Mouse (Mus musculus) midbrain, postnatal 0 days (tissue): Measurements from ENCODE around the gene Dcun1d1. TPM values are rescaled to one million over a fixed set of nuclear protein-coding genes. Genes with fewer than 3 reads are reported as not detected.

Experiments used
- ATAC-seq: fragments of 200-750 bp; cut with Nextera tagmentation; 2 replicates; pipeline ENCODE4 v1.8.0; 2017; ENCODE audit warnings: moderate number of reproducible peaks, mild to moderate bottlenecking, moderate TSS enrichment, moderate library complexity; ENCODE audit not compliant: low FRiP score
- DNase-seq: peaks from one replicate; pipeline ENCODE4 v3.0.0-alpha.2; 2015; ENCODE audit warnings: low spot score
- H3K27ac ChIP-seq: fragments of 300-500 bp; sonication (generic); 2 replicates; pipeline ENCODE4 v1.5.1; 2014; ENCODE audit warnings: low read depth, mild to moderate bottlenecking, low read length, mixed read lengths
- H3K27me3 ChIP-seq: fragments of 300-500 bp; sonication (generic); 2 replicates; pipeline ENCODE4 v1.6.1; 2014; ENCODE audit warnings: low read length, control low read depth, mixed read lengths; ENCODE audit not compliant: insufficient read depth
- H3K36me3 ChIP-seq: fragments of 300-500 bp; sonication (generic); 2 replicates; pipeline ENCODE4 v1.6.1; 2014; ENCODE audit warnings: low read length, control low read depth, mixed read lengths; ENCODE audit not compliant: insufficient read depth
- H3K4me1 ChIP-seq: fragments of 300-500 bp; sonication (generic); 2 replicates; pipeline ENCODE4 v1.6.1; 2014; ENCODE audit warnings: mild to moderate bottlenecking, control low read depth, antibody characterized with exemption, low read length, mixed read lengths; ENCODE audit not compliant: insufficient read depth
- H3K4me2 ChIP-seq: fragments of 300-500 bp; sonication (generic); 2 replicates; pipeline ENCODE4 v1.6.1; 2014; ENCODE audit warnings: low read depth, mild to moderate bottlenecking, low read length, mixed read lengths; ENCODE audit not compliant: poor library complexity, severe bottlenecking
- H3K4me3 ChIP-seq: fragments of 300-500 bp; sonication (generic); 2 replicates; pipeline ENCODE4 v1.5.1; 2014; ENCODE audit warnings: low read depth, mild to moderate bottlenecking, low read length, moderate library complexity
- H3K9ac ChIP-seq: fragments of 300-500 bp; sonication (generic); replicated peaks from 2 replicates; pipeline ENCODE4 v1.6.1; 2014; ENCODE audit warnings: mild to moderate bottlenecking, low read length, moderate library complexity, mixed read lengths; ENCODE audit not compliant: poor library complexity, severe bottlenecking
- H3K9me3 ChIP-seq: fragments of 300-500 bp; sonication (generic); 2 replicates; pipeline ENCODE4 v1.6.1; 2016; ENCODE audit warnings: low read length, control low read depth
- CTCF ChIP-seq: IDR thresholded peaks from 2 replicates; pipeline ENCODE4 v1.5.1; 2016; ENCODE audit warnings: antibody characterized with exemption, mild to moderate bottlenecking
- WGBS: fragments of 180-500 bp; shearing (Covaris S2); extraction: QIAGEN DNeasy Blood & Tissue Kit; methylation state at CpG from one replicate; pipeline ENCODE4 v1.1.7; 2014; 5-methylcytosine and 5-hydroxymethylcytosine counted together
- polyA plus RNA-seq: library from polyadenylated mRNA; unstranded; fragments of >200 nt; fragmentation: Nextera tagmentation; extraction: Ambion mirVana; gene quantifications from 2 replicates; pipeline ENCODE4 v1.2.1, GENCODE M21; 2015
- total RNA-seq: library from RNA; depleted of rRNA; stranded (reverse); fragments of >200 nt; gene quantifications from 2 replicates; pipeline ENCODE4 v1.2.3, GENCODE M21; 2014

Dcun1d1 gene
- total and polyA plus RNA-seq, 2 experiments from 2014 or later, result 62.0 to 108 TPM

DNA sequence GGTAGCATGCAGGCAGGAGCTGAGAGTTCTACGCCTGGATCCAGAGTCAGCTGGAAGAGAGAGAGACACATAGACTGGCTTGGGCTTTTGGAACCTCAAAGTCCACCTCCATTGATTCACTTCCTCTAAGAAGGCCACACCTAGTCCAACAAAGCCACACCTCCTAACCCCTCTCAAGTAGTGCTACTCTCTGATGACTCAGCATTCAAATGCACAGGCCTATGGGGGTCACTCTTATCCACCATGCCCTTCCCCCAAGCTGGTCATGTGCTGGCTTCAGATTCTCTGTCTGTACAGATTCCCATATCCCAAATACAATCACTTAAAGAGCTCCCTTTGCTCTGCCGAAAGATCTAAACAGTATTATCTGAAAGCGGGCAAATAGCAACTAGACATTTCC lies 20.0 kb upstream of the Dcun1d1 start:
- Histone ChIP-seq H3K9ac (no peak overlapping the region), H3K27me3 (no peaks in the 10 kb centered on the region), H3K27ac (no peak overlapping the region), H3K36me3 (peaks cover 14% of the 10 kb centered on the region), H3K4me1 (no peaks in the 10 kb centered on the region), H3K4me3 (no peak overlapping the region), H3K9me3 (no peaks in the 10 kb centered on the region), H3K4me2 (no peak overlapping the region)
- ATAC-seq (no peak), DNase-seq (no peak)
- no peak for TF ChIP-seq CTCF
- 90% methylated on average over 3 of the region's 3 CpGs for WGBS

DNA sequence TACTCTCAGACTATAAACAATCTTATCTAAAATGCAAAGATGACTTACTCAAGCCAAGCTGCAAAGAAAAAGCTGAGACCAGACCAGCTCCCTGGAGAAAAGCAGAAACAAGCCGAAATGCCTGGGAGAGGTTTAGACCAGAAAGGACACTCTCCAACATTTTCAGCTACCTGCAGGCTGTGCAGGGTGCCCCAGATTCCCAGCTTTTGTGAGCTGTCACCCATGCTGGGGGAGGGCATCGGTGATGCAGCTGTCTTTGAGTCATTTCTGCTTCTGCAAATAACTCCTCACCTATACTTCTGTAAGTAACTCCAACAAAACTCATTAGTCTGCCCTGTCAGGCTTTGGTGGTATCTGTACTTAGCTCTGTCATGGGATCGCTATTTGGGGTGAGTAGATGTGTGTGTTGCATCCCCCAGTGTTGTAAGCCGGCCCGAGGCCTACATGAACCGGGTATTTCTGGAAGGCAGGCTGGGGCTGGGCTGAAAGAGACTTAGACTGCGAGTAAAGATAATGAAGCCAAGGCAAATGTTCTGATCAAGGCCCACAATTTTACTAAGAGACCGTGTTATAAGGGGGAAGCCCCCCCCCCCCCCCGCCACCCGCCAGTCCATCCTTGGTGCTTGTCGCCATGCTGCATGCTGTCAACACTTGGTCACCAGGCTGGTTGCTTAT lies 17.8 kb upstream of the Dcun1d1 start:
- DNase-seq (no peak), ATAC-seq (no peak)
- Histone ChIP-seq H3K4me1 (no peaks in the 10 kb centered on the region), H3K27ac (no peak overlapping the region), H3K4me2 (no peak overlapping the region), H3K36me3 (peaks cover 8% of the 10 kb centered on the region; the same call in 1 of the 2 replicates), H3K27me3 (no peaks in the 10 kb centered on the region), H3K9me3 (no peaks in the 10 kb centered on the region), H3K9ac (no peak overlapping the region), H3K4me3 (no peak overlapping the region)
- no peak for TF ChIP-seq CTCF
- 86% methylated on average over 10 of the region's 11 CpGs for WGBS

DNA sequence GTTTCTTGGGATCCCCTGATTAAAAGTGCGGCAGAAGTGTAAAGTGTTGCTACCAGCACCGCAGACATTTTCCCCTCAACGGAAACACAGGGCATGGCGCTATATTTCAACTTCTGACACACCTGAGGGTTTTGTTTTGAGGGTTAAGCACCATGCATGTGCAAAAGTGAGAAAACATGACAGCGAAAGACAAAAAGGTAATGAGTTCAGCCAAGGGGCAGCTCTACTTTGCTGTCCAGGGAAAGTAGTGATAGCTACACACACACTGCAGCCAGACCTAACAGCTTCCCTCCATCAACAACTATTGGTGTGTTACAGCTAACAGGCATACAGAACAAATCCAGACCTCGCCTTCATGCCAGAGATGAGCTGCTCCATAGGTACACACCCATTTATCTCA lies 16.6 kb upstream of the Dcun1d1 start:
- TF ChIP-seq CTCF, result no peak
- no peaks in the 10 kb centered on the region for H3K9me3 ChIP-seq
- 93% methylated on average over 6 of the region's 6 CpGs for WGBS
- H3K4me1 ChIP-seq, result no peaks in the 10 kb centered on the region
- DNase-seq (no peak), ATAC-seq (no peak)
- H3K27ac ChIP-seq, result no peak overlapping the region
- no peak overlapping the region for H3K9ac ChIP-seq
- H3K27me3 ChIP-seq, result no peaks in the 10 kb centered on the region
- no peak overlapping the region for H3K4me2 ChIP-seq
- H3K36me3 ChIP-seq, result no peaks in the 10 kb centered on the region
- no peak overlapping the region for H3K4me3 ChIP-seq

DNA sequence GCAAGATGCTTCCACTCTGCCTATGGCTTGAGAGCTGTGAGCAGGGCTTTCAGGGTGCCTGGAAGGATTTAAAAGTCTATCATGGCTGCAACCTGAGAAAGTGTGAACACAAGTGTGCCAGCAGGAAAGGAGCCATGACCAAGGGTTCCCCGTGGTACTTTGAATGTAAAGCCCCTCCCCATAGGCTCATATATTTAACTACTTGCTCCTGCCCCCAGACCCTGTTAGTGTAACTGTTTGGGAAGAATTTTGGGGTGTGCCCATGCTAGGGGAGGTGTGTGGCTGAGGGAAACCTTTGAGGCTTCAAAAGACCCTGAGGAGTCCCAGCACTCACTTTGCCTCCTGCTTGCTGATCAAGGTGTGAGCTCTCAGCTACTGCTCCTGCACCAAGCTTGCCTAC lies 15.9 kb upstream of the Dcun1d1 start:
- ATAC-seq (no peak), DNase-seq (no peak)
- Histone ChIP-seq H3K27ac (no peak overlapping the region), H3K9me3 (no peaks in the 10 kb centered on the region), H3K36me3 (no peaks in the 10 kb centered on the region), H3K9ac (no peak overlapping the region), H3K4me2 (no peak overlapping the region), H3K4me1 (no peaks in the 10 kb centered on the region), H3K4me3 (no peak overlapping the region), H3K27me3 (no peaks in the 10 kb centered on the region)
- TF ChIP-seq CTCF, result no peak
- WGBS, result 93% methylated on average over 1 of the region's 1 CpGs

DNA sequence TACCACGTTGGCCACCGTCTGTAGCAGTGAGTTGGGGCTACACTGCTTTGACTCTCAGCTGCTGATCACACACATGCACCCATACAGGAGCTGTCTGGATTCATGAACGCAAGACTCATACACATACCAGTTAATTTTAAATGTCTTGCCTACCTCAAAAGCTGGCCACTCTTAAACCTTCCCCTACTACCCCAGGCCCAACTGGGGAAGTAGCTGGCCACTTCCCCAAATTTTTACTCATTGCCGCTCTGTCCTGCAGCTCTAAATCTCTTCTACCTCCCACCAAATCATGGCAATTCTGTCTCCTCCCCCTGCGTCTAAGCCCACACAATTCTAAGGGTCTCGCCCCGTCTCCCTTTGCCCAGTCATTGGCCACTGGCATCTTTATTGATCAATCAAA lies 11.0 kb upstream of the Dcun1d1 start:
- no peak for ATAC-seq
- Histone ChIP-seq H3K4me3 (no peak overlapping the region), H3K9ac (no peak overlapping the region), H3K4me2 (no peak overlapping the region), H3K4me1 (no peaks in the 10 kb centered on the region), H3K9me3 (no peaks in the 10 kb centered on the region), H3K27me3 (no peaks in the 10 kb centered on the region), H3K27ac (no peak overlapping the region), H3K36me3 (no peaks in the 10 kb centered on the region)
- no peak for TF ChIP-seq CTCF
- DNase-seq, result no peak
- 92% methylated on average over 7 of the region's 7 CpGs for WGBS

DNA sequence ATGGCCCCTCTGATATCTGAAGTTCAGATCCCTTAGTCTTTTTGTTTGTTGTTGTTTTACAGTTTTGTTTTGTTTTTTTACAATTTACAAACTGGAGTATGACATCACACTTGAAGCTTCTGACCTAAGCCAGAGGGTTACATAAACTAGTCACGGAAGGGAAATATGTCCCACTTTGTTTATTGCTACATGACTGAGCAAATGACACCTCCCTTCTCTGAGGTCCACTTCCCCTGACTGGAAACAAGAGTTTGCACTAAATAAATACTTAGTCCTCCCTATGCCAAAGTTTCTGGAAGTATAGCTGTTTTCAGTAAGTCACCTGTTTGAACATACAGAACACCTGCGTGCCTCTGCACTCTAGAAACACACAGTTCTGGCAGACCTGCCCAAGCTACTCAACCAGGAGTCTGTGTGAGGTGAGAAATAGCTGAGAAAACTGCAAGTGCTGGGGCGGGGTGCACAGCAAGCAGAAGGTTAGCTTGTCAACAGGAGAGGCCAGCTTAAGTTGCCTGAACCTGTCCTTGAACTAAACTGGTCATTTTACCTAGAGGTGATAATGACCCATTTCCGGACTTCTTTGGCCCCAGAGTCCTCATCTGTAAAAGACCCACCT lies 3.4 kb upstream of the Dcun1d1 start:
- Histone ChIP-seq H3K27ac (no peak overlapping the region), H3K9me3 (no peaks in the 10 kb centered on the region), H3K4me2 (no peak overlapping the region), H3K27me3 (no peaks in the 10 kb centered on the region), H3K4me1 (no peaks in the 10 kb centered on the region), H3K9ac (no peak overlapping the region), H3K4me3 (no peak overlapping the region), H3K36me3 (no peaks in the 10 kb centered on the region)
- DNase-seq, result no peak
- ATAC-seq, result no peak
- 89% methylated on average over 4 of the region's 4 CpGs for WGBS
- TF ChIP-seq CTCF, result no peak
